Mouse (Mus musculus): Measurements from ENCODE around the gene Pgf. TPM values are rescaled to one million over a fixed set of nuclear protein-coding genes. Genes with fewer than 3 reads are reported as not detected.

The Pgf gene
- polyA plus RNA-seq, 1 experiment from 2014 or later: 13.4 TPM

GRCm38 (mm10) chr12:85184118-85184517, 6.5 kb upstream of the Pgf start:
- Histone ChIP-seq H3K9me3 (ENCODE audit: control insufficient read depth, low read length) (no peaks in the 10 kb centered on the region), H3K4me2 (ENCODE audit: low read depth, severe bottlenecking) (no peak overlapping the region), H3K27ac (replicated peaks; ENCODE audit: low read depth, low read length) (no peak overlapping the region), H3K27me3 (ENCODE audit: control insufficient read depth, insufficient read depth, low read length) (no peaks in the 10 kb centered on the region), H3K4me3 (ENCODE audit: low read depth, low read length) (no peak overlapping the region), H3K9ac (ENCODE audit: low read length) (no peak overlapping the region), H3K36me3 (ENCODE audit: control insufficient read depth, insufficient read depth, low read length) (no peaks in the 10 kb centered on the region), H3K4me1 (ENCODE audit: control insufficient read depth, insufficient read depth, low read length) (peaks cover 8% of the 10 kb centered on the region)
- 60% methylated on average over 5 of the region's 5 CpGs for WGBS
- DNase-seq (ENCODE audit: low spot score): no peak
- no peak for ATAC-seq (ENCODE audit: insufficient number of reproducible peaks, low FRiP score, low TSS enrichment, low read depth)

GRCm38 (mm10) chr12:85182898-85183297, 5.3 kb upstream of the Pgf start:
- peaks cover 8% of the 10 kb centered on the region for H3K4me1 ChIP-seq (ENCODE audit: control insufficient read depth, insufficient read depth, low read length)
- H3K27ac ChIP-seq (replicated peaks; ENCODE audit: low read depth, low read length): no peak overlapping the region
- H3K4me3 ChIP-seq (ENCODE audit: low read depth, low read length): no peak overlapping the region
- 76% methylated on average over 5 of the region's 5 CpGs for WGBS
- no peaks in the 10 kb centered on the region for H3K36me3 ChIP-seq (ENCODE audit: control insufficient read depth, insufficient read depth, low read length)
- H3K9ac ChIP-seq (ENCODE audit: low read length): no peak overlapping the region
- no peaks in the 10 kb centered on the region for H3K27me3 ChIP-seq (ENCODE audit: control insufficient read depth, insufficient read depth, low read length)
- ATAC-seq (ENCODE audit: insufficient number of reproducible peaks, low FRiP score, low TSS enrichment, low read depth) (no peak), DNase-seq (ENCODE audit: low spot score) (no peak)
- no peak overlapping the region for H3K4me2 ChIP-seq (ENCODE audit: low read depth, severe bottlenecking)
- no peaks in the 10 kb centered on the region for H3K9me3 ChIP-seq (ENCODE audit: control insufficient read depth, low read length)

GRCm38 (mm10) chr12:85182345-85182643, 4.7 kb upstream of the Pgf start:
- no peak for DNase-seq (ENCODE audit: low spot score)
- no peaks in the 10 kb centered on the region for H3K36me3 ChIP-seq (ENCODE audit: control insufficient read depth, insufficient read depth, low read length)
- H3K9ac ChIP-seq (ENCODE audit: low read length): no peak overlapping the region
- no peaks in the 10 kb centered on the region for H3K9me3 ChIP-seq (ENCODE audit: control insufficient read depth, low read length)
- peaks cover 13% of the 10 kb centered on the region for H3K4me1 ChIP-seq (ENCODE audit: control insufficient read depth, insufficient read depth, low read length)
- no peaks in the 10 kb centered on the region for H3K27me3 ChIP-seq (ENCODE audit: control insufficient read depth, insufficient read depth, low read length)
- H3K4me3 ChIP-seq (ENCODE audit: low read depth, low read length): no peak overlapping the region
- 14% methylated on average over 8 of the region's 8 CpGs for WGBS
- no peak overlapping the region for H3K4me2 ChIP-seq (ENCODE audit: low read depth, severe bottlenecking)
- no peak for ATAC-seq (ENCODE audit: insufficient number of reproducible peaks, low FRiP score, low TSS enrichment, low read depth)
- no peak overlapping the region for H3K27ac ChIP-seq (replicated peaks; ENCODE audit: low read depth, low read length)

GRCm38 (mm10) chr12:85181475-85182344, 4.1 kb upstream of the Pgf start:
- DNase-seq (ENCODE audit: low spot score) (no peak), ATAC-seq (ENCODE audit: insufficient number of reproducible peaks, low FRiP score, low TSS enrichment, low read depth) (no peak)
- Histone ChIP-seq H3K4me3 (ENCODE audit: low read depth, low read length) (no peak overlapping the region), H3K9me3 (ENCODE audit: control insufficient read depth, low read length) (no peaks in the 10 kb centered on the region), H3K36me3 (ENCODE audit: control insufficient read depth, insufficient read depth, low read length) (no peaks in the 10 kb centered on the region), H3K9ac (ENCODE audit: low read length) (no peak overlapping the region), H3K4me2 (ENCODE audit: low read depth, severe bottlenecking) (no peak overlapping the region), H3K27ac (replicated peaks; ENCODE audit: low read depth, low read length) (no peak overlapping the region), H3K4me1 (ENCODE audit: control insufficient read depth, insufficient read depth, low read length) (peaks cover 16% of the 10 kb centered on the region), H3K27me3 (ENCODE audit: control insufficient read depth, insufficient read depth, low read length) (no peaks in the 10 kb centered on the region)
- 49% methylated on average over 15 of the region's 17 CpGs for WGBS

- no peak overlapping the region for H3K27ac ChIP-seq (replicated peaks; ENCODE audit: low read depth, low read length)
Observed at GRCm38 (mm10) chr12:85178294-85178693, 704 bp upstream of the Pgf start.

GRCm38 (mm10) chr12:85176846-85177523, 605 bp downstream of the Pgf start:
- H3K9ac ChIP-seq (ENCODE audit: low read length): peak overlapping the region; percentile 17
- DNase-seq (ENCODE audit: low spot score) (peak; percentile 69), ATAC-seq (ENCODE audit: insufficient number of reproducible peaks, low FRiP score, low TSS enrichment, low read depth) (no peak)
- H3K4me1 ChIP-seq (ENCODE audit: control insufficient read depth, insufficient read depth, low read length): peaks cover 32% of the 10 kb centered on the region
- H3K4me2 ChIP-seq (ENCODE audit: low read depth, severe bottlenecking): peak overlapping the region; percentile 64
- peak overlapping the region; percentile 31 for H3K4me3 ChIP-seq (ENCODE audit: low read depth, low read length)
- H3K27ac ChIP-seq (replicated peaks; ENCODE audit: low read depth, low read length): no peak overlapping the region
- H3K27me3 ChIP-seq (ENCODE audit: control insufficient read depth, insufficient read depth, low read length): no peaks in the 10 kb centered on the region
- no peaks in the 10 kb centered on the region for H3K9me3 ChIP-seq (ENCODE audit: control insufficient read depth, low read length)
- no peaks in the 10 kb centered on the region for H3K36me3 ChIP-seq (ENCODE audit: control insufficient read depth, insufficient read depth, low read length)
- WGBS: 2% methylated on average over 32 of the region's 32 CpGs

More at GRCm38 (mm10) chr12:85178294-85178693, 704 bp upstream of the Pgf start:
- DNase-seq (ENCODE audit: low spot score) (no peak), ATAC-seq (ENCODE audit: insufficient number of reproducible peaks, low FRiP score, low TSS enrichment, low read depth) (no peak)
- no peaks in the 10 kb centered on the region for H3K9me3 ChIP-seq (ENCODE audit: control insufficient read depth, low read length)
- H3K4me1 ChIP-seq (ENCODE audit: control insufficient read depth, insufficient read depth, low read length): peaks cover 35% of the 10 kb centered on the region
- 66% methylated on average over 2 of the region's 2 CpGs for WGBS
- no peak overlapping the region for H3K4me2 ChIP-seq (ENCODE audit: low read depth, severe bottlenecking)
- no peaks in the 10 kb centered on the region for H3K27me3 ChIP-seq (ENCODE audit: control insufficient read depth, insufficient read depth, low read length)
- H3K36me3 ChIP-seq (ENCODE audit: control insufficient read depth, insufficient read depth, low read length): no peaks in the 10 kb centered on the region
- H3K4me3 ChIP-seq (ENCODE audit: low read depth, low read length): no peak overlapping the region
- no peak overlapping the region for H3K9ac ChIP-seq (ENCODE audit: low read length)

- DNase-seq (ENCODE audit: low spot score) (peak; percentile 86), ATAC-seq (ENCODE audit: insufficient number of reproducible peaks, low FRiP score, low TSS enrichment, low read depth) (peak; percentile 70)
- no peaks in the 10 kb centered on the region for H3K36me3 ChIP-seq (ENCODE audit: control insufficient read depth, insufficient read depth, low read length)
- peak overlapping the region; percentile 66; the same call in 1 of the 2 replicates for H3K27ac ChIP-seq (replicated peaks; ENCODE audit: low read depth, low read length)
- no peaks in the 10 kb centered on the region for H3K9me3 ChIP-seq (ENCODE audit: control insufficient read depth, low read length)
- H3K9ac ChIP-seq (ENCODE audit: low read length): peak overlapping the region; percentile 39
- peaks cover 27% of the 10 kb centered on the region for H3K4me1 ChIP-seq (ENCODE audit: control insufficient read depth, insufficient read depth, low read length)
- peak overlapping the region; percentile 64 for H3K4me2 ChIP-seq (ENCODE audit: low read depth, severe bottlenecking)
- H3K27me3 ChIP-seq (ENCODE audit: control insufficient read depth, insufficient read depth, low read length): no peaks in the 10 kb centered on the region
- H3K4me3 ChIP-seq (ENCODE audit: low read depth, low read length): peak overlapping the region; percentile 31
- 7% methylated on average over 11 of the region's 11 CpGs for WGBS
Observed at GRCm38 (mm10) chr12:85175926-85176845, 1.4 kb downstream of the Pgf start.
